Mouse (Mus musculus): Measurements from ENCODE around the gene Dlg2.

Gene Dlg2

GRCm38 (mm10) chr7:92113065-92113464 lies 1636.6 kb downstream of the Dlg2 start:
- DNase-seq = no peak

DNA sequence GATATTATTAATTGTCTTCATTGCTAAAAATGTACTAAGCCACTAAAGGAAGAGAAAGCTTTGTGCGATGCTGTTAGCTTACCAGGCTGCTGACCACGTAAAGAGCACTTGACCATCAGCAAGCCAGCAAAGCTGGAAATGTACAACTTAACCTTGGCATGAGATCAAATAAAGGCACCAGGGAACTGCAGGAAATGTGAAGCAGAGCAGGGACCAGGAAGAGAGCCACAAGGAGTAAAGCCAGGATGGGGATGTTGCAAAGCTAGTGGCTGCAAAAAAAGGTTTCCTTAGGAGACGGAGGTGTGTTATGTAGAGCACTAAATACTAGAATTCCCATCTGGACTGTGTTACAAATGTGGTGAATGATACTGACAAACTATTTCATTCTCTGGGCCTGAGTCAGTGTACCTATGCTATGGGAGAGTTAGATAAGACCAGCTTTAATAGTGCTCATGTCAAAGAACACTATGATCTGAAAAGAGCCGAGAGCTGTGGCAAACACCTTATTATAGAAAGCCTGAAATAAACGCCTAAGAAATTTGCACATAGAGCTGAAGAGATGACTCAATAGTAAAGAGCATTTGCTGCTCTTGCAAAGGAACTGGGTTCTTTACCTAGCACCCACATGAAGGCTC lies 1638.9 kb downstream of the Dlg2 start:
- no peak for DNase-seq

- no peak for DNase-seq
Observed at GRCm38 (mm10) chr7:92123276-92123675, 1646.8 kb downstream of the Dlg2 start.

- DNase-seq = no peak
Observed at GRCm38 (mm10) chr7:92125886-92126285, 1649.4 kb downstream of the Dlg2 start.

DNA sequence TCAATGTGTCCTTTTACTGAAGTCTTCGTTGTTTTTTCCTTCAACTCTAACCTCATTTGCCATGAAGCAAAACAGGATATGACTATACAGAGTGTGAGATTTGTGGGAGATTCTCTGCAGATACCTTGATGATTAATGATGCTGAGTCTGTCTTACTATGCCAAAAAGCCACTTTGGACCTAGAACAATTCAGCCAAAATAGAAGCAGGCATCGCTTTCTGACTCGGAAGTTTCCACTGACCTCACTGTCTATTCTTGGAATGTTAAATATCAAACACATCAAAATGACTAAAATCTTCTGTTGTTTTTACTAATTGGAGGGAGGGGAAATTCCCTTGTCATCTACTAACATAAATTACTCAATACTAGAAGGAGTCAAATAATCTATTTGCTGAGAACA lies 1657.8 kb downstream of the Dlg2 start:
- no peak for DNase-seq

DNA sequence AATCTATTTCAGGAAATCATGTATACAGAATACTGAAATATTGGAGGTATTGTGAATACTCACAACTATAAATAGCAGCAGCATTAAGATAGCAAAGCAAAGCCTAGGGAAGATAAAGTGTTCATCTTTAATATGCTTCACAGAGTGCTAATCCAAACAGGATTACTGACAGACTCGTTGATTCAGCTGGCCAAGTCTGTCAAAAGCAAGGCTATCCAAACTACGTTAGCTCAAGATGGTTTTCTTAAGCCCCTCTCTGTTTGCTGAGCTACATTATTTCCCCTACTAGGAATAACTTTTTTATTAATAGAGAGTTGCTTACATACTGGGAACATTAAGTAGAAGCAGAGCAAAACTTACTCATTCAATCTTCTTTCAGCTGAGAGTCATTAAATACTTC lies 1659.2 kb downstream of the Dlg2 start:
- DNase-seq = no peak

DNA sequence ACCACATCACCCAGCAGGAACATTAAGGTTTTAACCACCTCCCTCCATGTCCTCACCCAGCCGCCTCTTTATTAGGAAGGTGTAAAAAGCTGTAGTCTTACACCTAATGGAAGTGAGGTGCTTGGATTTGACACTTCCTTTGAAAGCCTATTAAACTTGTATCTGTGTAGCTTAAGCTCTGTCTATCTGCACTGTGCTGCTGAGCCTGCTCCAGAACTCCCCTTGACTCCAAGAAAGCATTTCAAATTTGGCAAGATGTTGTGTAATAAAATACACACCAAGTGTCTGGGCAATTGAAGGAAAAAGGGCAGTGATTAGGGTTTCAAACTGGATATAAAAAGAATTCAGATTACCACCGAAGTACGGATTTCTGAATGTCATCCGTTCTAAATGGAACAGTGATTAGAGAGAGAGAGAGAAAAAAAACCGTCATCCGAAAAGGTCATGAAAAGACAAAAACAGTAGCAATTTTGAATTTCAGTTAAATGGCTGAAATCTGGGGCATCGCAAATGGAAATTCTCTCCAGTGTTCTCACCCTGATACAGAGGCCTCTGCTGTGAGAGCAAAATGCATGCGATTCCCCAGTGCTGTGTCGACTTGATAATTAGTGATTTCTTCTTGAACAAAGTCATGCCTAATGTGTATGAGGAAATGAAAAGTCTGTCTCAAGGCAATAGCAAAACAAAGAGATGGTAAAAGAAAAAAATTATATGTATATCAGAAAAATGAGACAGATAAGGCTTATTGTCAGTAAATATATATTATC lies 1663.8 kb downstream of the Dlg2 start:
- no peak for DNase-seq

- DNase-seq = no peak
Observed at GRCm38 (mm10) chr7:92147499-92147898, 1671.0 kb downstream of the Dlg2 start.

GRCm38 (mm10) chr7:92150768-92151167 lies 1674.3 kb downstream of the Dlg2 start:
- DNase-seq = no peak

DNA sequence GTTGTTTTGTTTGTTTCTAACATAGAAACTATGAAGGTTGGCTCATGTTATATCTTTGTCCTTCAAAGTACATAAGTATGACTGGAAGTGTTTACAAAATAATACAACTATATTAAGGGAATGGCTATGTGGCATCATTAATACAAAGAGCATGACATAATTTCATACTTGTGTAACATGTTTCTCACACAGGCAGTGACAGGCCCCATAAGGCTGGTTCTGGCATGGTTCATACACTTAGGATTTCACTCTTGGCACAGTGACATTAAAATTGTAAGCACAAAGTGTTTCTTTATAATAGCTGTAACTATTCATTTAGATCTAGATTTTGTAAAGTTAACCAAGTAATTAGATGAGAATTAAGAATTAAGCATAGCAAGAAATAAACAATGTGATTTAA lies 1678.1 kb downstream of the Dlg2 start:
- DNase-seq = no peak

GRCm38 (mm10) chr7:92163150-92163549 lies 1686.7 kb downstream of the Dlg2 start:
- no peak for DNase-seq

GRCm38 (mm10) chr7:92164316-92164715 lies 1687.8 kb downstream of the Dlg2 start:
- DNase-seq = no peak

DNA sequence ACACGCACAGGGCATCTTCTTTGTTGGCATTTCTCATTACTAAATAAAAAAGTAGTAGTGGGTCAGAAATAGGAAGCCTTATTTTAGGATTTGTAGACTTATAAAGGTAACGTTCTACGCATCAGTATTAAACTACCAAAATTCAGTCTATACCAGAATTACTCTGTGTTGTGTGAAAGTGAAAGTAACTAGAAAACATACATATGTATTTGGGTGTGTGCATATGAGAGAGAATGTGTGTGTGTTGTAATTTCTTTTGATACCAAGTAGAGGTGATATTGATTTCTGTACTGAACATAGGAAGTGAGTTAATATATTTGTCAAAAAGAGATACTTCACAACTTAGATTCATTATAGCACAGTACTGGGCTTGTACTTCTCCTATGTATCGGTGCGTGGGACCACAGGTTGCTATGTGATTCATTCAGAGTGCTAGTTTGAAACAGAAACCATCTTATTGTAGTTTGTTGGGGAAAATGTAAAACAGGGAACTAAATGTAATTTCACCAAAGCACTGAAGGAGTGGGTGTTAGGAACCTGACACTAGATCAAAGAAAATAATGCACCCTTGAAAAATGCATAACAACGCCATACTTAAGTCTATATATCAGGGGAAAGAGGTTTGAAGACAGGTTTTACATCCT lies 1688.5 kb downstream of the Dlg2 start:
- no peak for DNase-seq

- DNase-seq = no peak
Observed at GRCm38 (mm10) chr7:92180029-92180428, 1703.6 kb downstream of the Dlg2 start.

DNA sequence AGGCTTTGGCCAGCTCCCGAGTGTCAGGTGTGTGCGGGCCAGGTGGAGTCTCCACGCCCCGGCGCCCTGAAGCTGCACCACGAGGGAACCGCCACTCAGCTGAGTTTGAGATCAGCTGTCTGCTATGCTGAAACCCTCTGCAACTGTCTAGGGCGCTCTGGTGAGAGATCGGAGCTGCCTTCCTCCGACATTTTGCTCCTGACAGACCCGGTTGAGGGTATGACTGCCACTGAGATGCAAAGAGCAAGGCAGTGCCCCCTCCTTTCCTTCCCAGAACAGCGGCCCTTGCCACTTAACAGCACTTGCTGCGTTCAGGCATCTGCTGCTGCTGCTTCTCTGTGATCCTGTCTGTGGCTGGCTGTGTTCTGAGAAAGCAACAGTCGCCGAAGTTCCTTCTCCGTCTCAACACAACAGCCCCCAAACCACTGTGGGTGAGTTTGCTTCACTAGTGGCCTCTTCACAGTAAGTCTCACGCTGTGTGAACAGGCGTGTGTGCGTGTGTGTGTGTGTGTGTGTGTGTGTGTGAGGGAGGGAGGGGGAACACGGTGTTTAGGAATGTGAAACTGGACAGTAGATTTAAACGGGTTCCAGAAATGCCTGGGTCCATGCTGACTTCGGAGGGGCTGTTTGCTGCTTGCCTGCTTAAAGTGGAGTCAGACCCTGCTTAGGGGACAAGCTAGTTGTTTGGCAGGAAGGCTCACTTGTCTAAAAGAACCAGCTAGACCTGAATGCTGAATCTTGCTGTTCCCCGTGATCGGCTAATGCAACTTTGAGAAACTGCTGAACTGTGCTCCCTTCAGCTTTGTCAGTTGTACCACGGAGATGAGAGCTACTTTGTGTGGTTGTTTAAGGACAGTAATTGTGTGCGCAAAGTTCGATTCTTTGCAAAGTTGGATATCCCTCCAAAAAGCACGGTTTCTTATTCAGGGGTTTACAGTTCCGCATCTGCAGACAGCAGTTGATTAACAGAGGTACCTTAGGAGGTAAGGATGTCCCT lies 1704.4 kb downstream of the Dlg2 start:
- no peak for DNase-seq

DNA sequence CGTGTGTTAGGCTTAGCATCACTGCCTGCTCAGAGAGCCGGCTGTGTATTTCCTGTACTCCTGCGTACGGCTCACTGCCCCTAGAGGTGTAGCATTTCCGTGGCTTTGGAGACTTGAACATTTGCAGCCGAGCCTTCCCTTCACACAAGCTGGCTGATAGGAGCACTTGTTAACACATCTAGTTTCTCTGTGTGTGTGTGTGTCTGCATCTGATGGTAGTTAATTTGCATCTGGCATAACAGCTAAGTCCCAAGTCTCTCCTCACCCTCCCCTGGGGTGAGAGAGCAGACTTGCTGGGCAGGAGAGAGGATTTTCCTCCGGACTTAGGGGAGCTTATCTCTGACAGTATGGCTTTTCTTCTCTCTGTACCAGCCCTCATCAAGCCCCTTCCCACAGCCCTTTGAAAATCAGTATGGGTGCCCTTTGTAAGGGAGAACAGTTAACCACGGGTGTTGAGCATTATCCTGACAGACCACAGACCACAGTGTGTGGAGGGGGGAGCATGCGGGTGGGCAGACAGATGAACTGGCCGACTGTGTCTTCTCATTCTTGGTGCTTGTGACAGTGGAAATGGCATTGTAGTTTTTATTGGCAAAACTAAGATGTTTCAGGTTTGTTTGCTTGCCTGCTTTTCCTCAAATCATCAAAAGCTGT lies 1705.6 kb downstream of the Dlg2 start:
- no peak for DNase-seq

DNA sequence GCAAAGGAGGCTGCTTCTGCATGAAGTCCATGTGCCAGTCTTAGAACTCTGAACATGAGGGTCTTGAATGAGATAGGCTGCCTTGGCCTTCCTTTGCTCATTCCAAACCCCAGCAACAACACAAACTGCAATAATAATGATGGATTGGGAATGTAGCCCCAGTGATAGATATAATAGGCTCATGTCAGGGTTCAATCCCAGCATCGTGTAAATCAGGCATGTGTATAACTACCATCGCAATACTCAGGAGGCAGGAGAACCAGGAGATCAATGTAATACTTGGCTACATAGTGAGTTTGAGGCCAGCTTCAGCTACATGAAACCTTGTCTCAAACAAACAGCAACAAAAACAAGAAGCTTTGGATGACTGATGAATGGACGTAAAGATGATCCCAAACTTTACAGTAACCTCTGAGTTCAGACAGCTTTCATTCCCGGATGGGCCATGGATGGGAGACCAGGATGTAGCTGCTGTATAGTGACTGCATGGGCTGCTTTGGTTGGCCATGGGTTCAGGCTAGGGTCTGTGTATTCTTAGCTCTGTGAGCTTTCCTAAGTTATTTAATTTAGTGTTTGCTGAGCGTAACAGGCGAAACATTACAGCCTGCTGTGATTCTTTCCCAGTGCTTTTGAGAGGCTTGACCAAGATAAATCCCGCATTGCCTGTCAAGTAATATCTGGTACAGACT lies 1708.0 kb downstream of the Dlg2 start:
- no peak for DNase-seq

GRCm38 (mm10) chr7:92186341-92186740 lies 1709.9 kb downstream of the Dlg2 start:
- DNase-seq = no peak

DNA sequence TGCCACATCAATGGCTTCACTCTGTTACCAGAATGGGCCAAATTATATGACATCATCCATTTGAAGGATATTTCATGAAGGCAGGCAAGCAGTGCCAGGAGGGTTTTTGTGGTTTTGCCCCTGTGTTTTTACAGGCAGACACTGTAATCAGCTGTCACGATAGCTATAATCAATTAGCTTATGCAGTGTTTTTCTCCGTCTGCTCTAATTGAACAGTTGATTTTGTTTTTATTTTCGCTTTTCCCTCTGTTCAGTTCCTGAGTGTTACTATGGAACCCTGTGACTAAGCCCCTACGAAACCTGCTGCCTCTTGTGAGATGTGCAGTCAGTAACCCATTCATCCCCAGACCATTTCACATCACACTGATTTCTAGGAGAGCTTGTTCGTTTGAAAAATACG lies 1712.7 kb downstream of the Dlg2 start:
- no peak for DNase-seq

GRCm38 (mm10) chr7:92196004-92196403 lies 1719.5 kb downstream of the Dlg2 start:
- no peak for DNase-seq

GRCm38 (mm10) chr7:92197621-92198020 lies 1721.1 kb downstream of the Dlg2 start:
- no peak for DNase-seq

DNA sequence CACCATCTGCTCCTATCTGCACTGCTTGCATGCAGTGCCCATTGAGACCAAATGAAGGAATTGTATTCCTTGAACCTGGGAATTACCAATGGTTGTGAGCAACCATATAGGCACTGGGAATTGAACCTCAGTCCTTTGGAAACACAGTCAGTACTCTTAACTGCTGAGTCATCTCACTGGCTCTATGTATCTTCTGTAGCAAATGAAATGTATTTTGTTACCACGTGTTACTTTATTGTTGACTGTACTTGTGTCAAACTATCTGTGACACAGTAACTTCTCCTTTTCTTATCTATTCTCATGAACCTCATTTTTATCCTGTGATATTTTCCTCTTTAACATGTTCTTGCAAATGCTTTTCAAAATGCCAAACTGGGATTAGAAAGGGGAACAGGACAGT lies 1722.7 kb downstream of the Dlg2 start:
- no peak for DNase-seq
